In the genomic region with DNA sequence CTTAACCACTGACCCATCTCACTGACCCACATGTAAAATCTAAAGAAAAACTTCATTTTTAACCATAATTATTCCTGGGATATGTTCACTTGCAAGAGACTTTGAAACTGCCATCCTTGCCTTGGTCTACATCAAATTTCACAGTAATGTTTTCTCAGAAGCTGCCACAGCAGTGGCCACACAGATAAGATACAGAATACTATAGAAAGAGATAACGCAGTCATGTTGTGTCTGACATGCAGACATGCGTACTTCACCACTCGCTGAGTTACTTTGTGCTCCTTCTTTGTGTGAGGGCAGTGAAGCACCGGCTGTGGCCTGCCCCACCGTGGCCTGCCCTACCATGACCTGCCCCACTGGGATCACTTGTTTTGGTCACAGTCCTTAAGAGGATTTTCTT, we compare ENCODE assay signal across 25 mouse cellular contexts. TPM values are rescaled to one million over a fixed set of nuclear protein-coding genes. Genes with fewer than 3 reads are reported as not detected.
DNase-seq lines count a peak whose midpoint lies in the region; ATAC-seq and TF ChIP-seq lines count a peak whose summit lies in the region.
"Had no signal": no experiment of that assay in that cellular context is flagged by ENCODE, and none has a peak within 500 bp of the region (broad histone marks: within the 10 kb centered on the region; RNA-seq: fewer than 3 reads in every experiment).

No protein-coding gene starts in this region.

- peak overlapping the region; percentile 43 for H3K27ac ChIP-seq in kidney, adult 2 months (ENCODE audit: insufficient read depth, low read depth, low read length)
- H3K27ac ChIP-seq in liver, embryonic 14.5 days, result no peak overlapping the region
- H3K27ac ChIP-seq in stomach, postnatal 0 days (replicated peaks), result no peak overlapping the region
- no peak overlapping the region for H3K27ac ChIP-seq in hindbrain, embryonic 12.5 days
- H3K27ac ChIP-seq: embryonic facial prominence, embryonic 12.5 days; forebrain, embryonic 12.5 days; hindbrain, embryonic 15.5 days; left cerebral cortex, adult 2 months; limb, embryonic 15.5 days; midbrain, embryonic 12.5 days; neural tube, embryonic 15.5 days had no signal

- H3K9me3 ChIP-seq in megakaryocyte, embryonic 14.5 days, result peaks cover 4% of the 10 kb centered on the region; the same call in 1 of the 2 replicates
- H3K9me3 ChIP-seq in liver, embryonic 14.5 days (ENCODE audit: control insufficient read depth, low read length), result no peaks in the 10 kb centered on the region
- no peaks in the 10 kb centered on the region for H3K9me3 ChIP-seq in stomach, postnatal 0 days (ENCODE audit: control insufficient read depth, low read length)
- no peaks in the 10 kb centered on the region for H3K9me3 ChIP-seq in hindbrain, embryonic 12.5 days (replicated peaks)
- H3K9me3 ChIP-seq: embryonic facial prominence, embryonic 12.5 days; forebrain, embryonic 12.5 days; hindbrain, embryonic 15.5 days; limb, embryonic 15.5 days; midbrain, embryonic 12.5 days; neural tube, embryonic 15.5 days had no signal

- H3K36me3 ChIP-seq in kidney, adult 2 months (ENCODE audit: control insufficient read depth, insufficient read depth, low read length), result peaks cover 4% of the 10 kb centered on the region; the same call in 1 of the 2 replicates
- H3K36me3 ChIP-seq in megakaryocyte, embryonic 14.5 days (replicated peaks; ENCODE audit: low read length), result peaks cover 26% of the 10 kb centered on the region
- peaks cover 8% of the 10 kb centered on the region for H3K36me3 ChIP-seq in liver, embryonic 14.5 days (replicated peaks; ENCODE audit: control insufficient read depth, insufficient read depth, low read depth)
- peaks cover 8% of the 10 kb centered on the region; the same call in 1 of the 2 replicates for H3K36me3 ChIP-seq in stomach, postnatal 0 days (ENCODE audit: control insufficient read depth, insufficient read depth, low read length)
- H3K36me3 ChIP-seq in hindbrain, embryonic 12.5 days, result peaks cover 29% of the 10 kb centered on the region

- H3K4me2 ChIP-seq in liver, embryonic 14.5 days (ENCODE audit: low read depth), result peak overlapping the region; percentile 9
- no peak overlapping the region for H3K4me2 ChIP-seq in stomach, postnatal 0 days (replicated peaks; ENCODE audit: low read depth)
- no peak overlapping the region for H3K4me2 ChIP-seq in hindbrain, embryonic 12.5 days (replicated peaks)
- H3K4me2 ChIP-seq: embryonic facial prominence, embryonic 12.5 days; forebrain, embryonic 12.5 days; hindbrain, embryonic 15.5 days; limb, embryonic 15.5 days; midbrain, embryonic 12.5 days; neural tube, embryonic 15.5 days had no signal

- H3K4me1 ChIP-seq in kidney, adult 2 months (ENCODE audit: control insufficient read depth, insufficient read depth, low read length), result peaks cover 42% of the 10 kb centered on the region
- peaks cover 9% of the 10 kb centered on the region; the same call in 1 of the 2 replicates for H3K4me1 ChIP-seq in megakaryocyte, embryonic 14.5 days
- peaks cover 13 to 19% of the 10 kb centered on the region in 2 experiments for H3K4me1 ChIP-seq in liver, embryonic 14.5 days (replicated peaks; ENCODE audit: control insufficient read depth in 2 of 2, insufficient read depth in 2 of 2, low read length in 1 of 2)
- no peaks in the 10 kb centered on the region for H3K4me1 ChIP-seq in stomach, postnatal 0 days (replicated peaks; ENCODE audit: control insufficient read depth, insufficient read depth)
- H3K4me1 ChIP-seq in hindbrain, embryonic 12.5 days, result no peaks in the 10 kb centered on the region
- H3K4me1 ChIP-seq: embryonic facial prominence, embryonic 12.5 days; forebrain, embryonic 12.5 days; hindbrain, embryonic 15.5 days; limb, embryonic 15.5 days; midbrain, embryonic 12.5 days; neural tube, embryonic 15.5 days had no signal

- 49% methylated on average over 5 of the region's 5 CpGs for WGBS in kidney, adult 2 months
- WGBS in liver, embryonic 14.5 days (ENCODE audit: insufficient replicate concordance), result 22% methylated on average over 5 of the region's 5 CpGs
- WGBS in stomach, postnatal 0 days, result 70% methylated on average over 5 of the region's 5 CpGs
- 69% methylated on average over 5 of the region's 5 CpGs for WGBS in hindbrain, embryonic 12.5 days

- DNase-seq in kidney, adult 2 months, result no peak
- DNase-seq in kidney, postnatal 25 days, result no peak
- peak in 2 of 3 experiments; percentile 20 to 31 for DNase-seq in liver, embryonic 14.5 days (ENCODE audit: low read depth in 3 of 3, low spot score in 3 of 3)
- DNase-seq in stomach, postnatal 0 days (ENCODE audit: low spot score), result no peak
- no peak for DNase-seq in yolk sac, embryonic 10.5 days (ENCODE audit: low spot score)
- DNase-seq: adrenal gland, postnatal 36 days; cerebellum, adult 11-12 months; cerebellum, postnatal 10 days; heart, postnatal 4 days; left cerebral cortex, postnatal 4 days; lung, postnatal 4 days; thymus, postnatal 14 days had no signal

- H3K27me3 ChIP-seq in kidney, adult 2 months (replicated peaks; ENCODE audit: control insufficient read depth, insufficient read depth, low read length), result no peaks in the 10 kb centered on the region
- no peaks in the 10 kb centered on the region for H3K27me3 ChIP-seq in megakaryocyte, embryonic 14.5 days (replicated peaks)
- no peaks in the 10 kb centered on the region for H3K27me3 ChIP-seq in liver, embryonic 14.5 days (ENCODE audit: control insufficient read depth, insufficient read depth, low read length)
- no peaks in the 10 kb centered on the region for H3K27me3 ChIP-seq in stomach, postnatal 0 days (ENCODE audit: control insufficient read depth, insufficient read depth, low read length)
- no peaks in the 10 kb centered on the region for H3K27me3 ChIP-seq in hindbrain, embryonic 12.5 days
- H3K27me3 ChIP-seq: embryonic facial prominence, embryonic 12.5 days; forebrain, embryonic 12.5 days; hindbrain, embryonic 15.5 days; limb, embryonic 15.5 days; midbrain, embryonic 12.5 days; neural tube, embryonic 15.5 days; Patski had no signal

- no peak overlapping the region for H3K4me3 ChIP-seq in kidney, adult 2 months (ENCODE audit: insufficient read depth, low read depth, low read length)
- peak overlapping the region; percentile 46 for H3K4me3 ChIP-seq in megakaryocyte, embryonic 14.5 days (replicated peaks)
- no peak overlapping the region for H3K4me3 ChIP-seq in liver, embryonic 14.5 days (ENCODE audit: insufficient read depth in 1 of 2, low read depth in 2 of 2, low read length in 2 of 2)
- no peak overlapping the region for H3K4me3 ChIP-seq in stomach, postnatal 0 days (ENCODE audit: low read depth, low read length)
- H3K4me3 ChIP-seq in hindbrain, embryonic 12.5 days, result no peak overlapping the region
- H3K4me3 ChIP-seq: embryonic facial prominence, embryonic 12.5 days; forebrain, embryonic 12.5 days; hindbrain, embryonic 15.5 days; left cerebral cortex, adult 2 months; limb, embryonic 15.5 days; midbrain, embryonic 12.5 days; neural tube, embryonic 15.5 days had no signal

- TF ChIP-seq CTCF in kidney, adult 2 months (conservative IDR thresholded peaks at IDR 0.05; ENCODE audit: insufficient read depth, insufficient read length, low read depth, low read length), result no peak
- TF ChIP-seq CTCF in liver, embryonic 14.5 days (IDR thresholded peaks at IDR 0.05; ENCODE audit: low read depth), result no peak
- TF ChIP-seq CTCF in stomach, postnatal 0 days (IDR thresholded peaks at IDR 0.05; ENCODE audit: low read depth), result no peak

- peak; percentile 63 for TF ChIP-seq EP300 in liver, embryonic 14.5 days (IDR thresholded peaks at IDR 0.05; ENCODE audit: low read depth)
- no peak for TF ChIP-seq EP300 in stomach, postnatal 0 days (optimal IDR thresholded peaks at IDR 0.05)

- ATAC-seq in megakaryocyte, adult 5-6 weeks (ENCODE audit: poor library complexity, severe bottlenecking), result no peak
- peak; percentile 74 for ATAC-seq in liver, embryonic 14.5 days (ENCODE audit: insufficient read depth)
- ATAC-seq in stomach, postnatal 0 days (ENCODE audit: low FRiP score, low TSS enrichment), result no peak
- no peak for ATAC-seq in hindbrain, embryonic 12.5 days (ENCODE audit: low FRiP score)
- ATAC-seq: CD4-positive, CD25-positive, alpha-beta regulatory T cell, adult 4 months; Patski had no signal

- no peak for TF ChIP-seq POLR2A in kidney, adult 2 months (IDR thresholded peaks at IDR 0.05; ENCODE audit: low read depth, low read length)

- H3K9ac ChIP-seq in liver, embryonic 14.5 days (replicated peaks), result no peak overlapping the region
- H3K9ac ChIP-seq in stomach, postnatal 0 days (ENCODE audit: low read length), result no peak overlapping the region
- H3K9ac ChIP-seq in hindbrain, embryonic 12.5 days, result no peak overlapping the region
- H3K9ac ChIP-seq: embryonic facial prominence, embryonic 12.5 days; forebrain, embryonic 12.5 days; hindbrain, embryonic 15.5 days; limb, embryonic 15.5 days; midbrain, embryonic 12.5 days; neural tube, embryonic 15.5 days had no signal

RNA-seq across cellular contexts. Expression of gene Dnase1, which starts 2.8 kb away (rescaled TPM):
- 2,240 and 2,440 TPM in 2 replicates for polyA plus RNA-seq in kidney, adult 2 months (2012; rRNA removed)
- not detected in 2 replicates for polyA plus RNA-seq in megakaryocyte, embryonic 14.5 days (2012; ENCODE audit: insufficient read depth, low replicate concordance)
- not detected in 2 replicates for total RNA-seq in megakaryocyte, adult 5-6 weeks (2015)
- 0.18 TPM in 1 of 2 replicates, not detected in the other for total RNA-seq in megakaryocyte, adult 5-6 weeks (2017)
- polyA plus RNA-seq in liver, embryonic 14.5 days (2012; rRNA removed), result not detected in 2 replicates
- 0.76 and 0.86 TPM in 2 replicates for polyA plus RNA-seq in liver, embryonic 14.5 days (2014; fragmentation: Nextera tagmentation; extraction: Ambion mirVana)
- polyA plus RNA-seq in stomach, postnatal 0 days (2015; fragmentation: Nextera tagmentation; extraction: Ambion mirVana), result 0.65 and 0.78 TPM in 2 replicates
- 6.3 and 7.8 TPM in 2 replicates for polyA plus RNA-seq in hindbrain, embryonic 12.5 days (2016; fragmentation: Nextera tagmentation; extraction: Ambion mirVana)
- total RNA-seq: adrenal gland, postnatal 36 days; heart, postnatal 4 days; layer of hippocampus, postnatal 10 days; left cerebral cortex, adult 2 months; left cerebral cortex, postnatal 4 days had no signal

RNA-seq across cellular contexts. Expression of gene Slx4, which starts 30.4 kb away (rescaled TPM):
- 36.0 and 41.0 TPM in 2 replicates for polyA plus RNA-seq in kidney, adult 2 months (2012; rRNA removed)
- 15.6 and 19.8 TPM in 2 replicates for polyA plus RNA-seq in megakaryocyte, embryonic 14.5 days (2012; ENCODE audit: insufficient read depth, low replicate concordance)
- 18.7 and 23.5 TPM in 2 replicates for total RNA-seq in megakaryocyte, adult 5-6 weeks (2015)
- 19.2 and 34.6 TPM in 2 replicates for total RNA-seq in megakaryocyte, adult 5-6 weeks (2017)
- 13.1 and 15.0 TPM in 2 replicates for polyA plus RNA-seq in liver, embryonic 14.5 days (2012; rRNA removed)
- polyA plus RNA-seq in liver, embryonic 14.5 days (2014; fragmentation: Nextera tagmentation; extraction: Ambion mirVana), result 7.6 and 11.1 TPM in 2 replicates
- 3.3 TPM in 2 replicates for polyA plus RNA-seq in stomach, postnatal 0 days (2015; fragmentation: Nextera tagmentation; extraction: Ambion mirVana)
- polyA plus RNA-seq in hindbrain, embryonic 12.5 days (2016; fragmentation: Nextera tagmentation; extraction: Ambion mirVana), result 34.6 and 36.8 TPM in 2 replicates

RNA-seq across cellular contexts. Expression of gene Trap1, which starts 43.7 kb away (rescaled TPM):
- polyA plus RNA-seq in kidney, adult 2 months (2012; rRNA removed), result 225 and 226 TPM in 2 replicates
- polyA plus RNA-seq in megakaryocyte, embryonic 14.5 days (2012; ENCODE audit: insufficient read depth, low replicate concordance), result 147 and 152 TPM in 2 replicates
- total RNA-seq in megakaryocyte, adult 5-6 weeks (2015), result 25.5 and 30.1 TPM in 2 replicates
- 50.7 and 53.7 TPM in 2 replicates for total RNA-seq in megakaryocyte, adult 5-6 weeks (2017)
- 55.3 and 65.9 TPM in 2 replicates for polyA plus RNA-seq in liver, embryonic 14.5 days (2012; rRNA removed)
- polyA plus RNA-seq in liver, embryonic 14.5 days (2014; fragmentation: Nextera tagmentation; extraction: Ambion mirVana), result 78.5 and 87.4 TPM in 2 replicates
- polyA plus RNA-seq in stomach, postnatal 0 days (2015; fragmentation: Nextera tagmentation; extraction: Ambion mirVana), result 46.7 and 50.3 TPM in 2 replicates
- 60.6 and 61.3 TPM in 2 replicates for polyA plus RNA-seq in hindbrain, embryonic 12.5 days (2016; fragmentation: Nextera tagmentation; extraction: Ambion mirVana)

RNA-seq across cellular contexts. Expression of gene Nlrc3, which starts 57.5 kb away (rescaled TPM):
- polyA plus RNA-seq in kidney, adult 2 months (2012; rRNA removed), result 3.8 and 4.0 TPM in 2 replicates
- 0.31 TPM in 1 of 2 replicates, not detected in the other for polyA plus RNA-seq in megakaryocyte, embryonic 14.5 days (2012; ENCODE audit: insufficient read depth, low replicate concordance)
- total RNA-seq in megakaryocyte, adult 5-6 weeks (2015), result 0.98 and 1.0 TPM in 2 replicates
- 0.51 and 1.1 TPM in 2 replicates for total RNA-seq in megakaryocyte, adult 5-6 weeks (2017)
- 0.32 and 0.33 TPM in 2 replicates for polyA plus RNA-seq in liver, embryonic 14.5 days (2012; rRNA removed)
- 0.05 and 0.09 TPM in 2 replicates for polyA plus RNA-seq in liver, embryonic 14.5 days (2014; fragmentation: Nextera tagmentation; extraction: Ambion mirVana)
- 0.15 and 0.27 TPM in 2 replicates for polyA plus RNA-seq in stomach, postnatal 0 days (2015; fragmentation: Nextera tagmentation; extraction: Ambion mirVana)
- 0.96 and 1.2 TPM in 2 replicates for polyA plus RNA-seq in hindbrain, embryonic 12.5 days (2016; fragmentation: Nextera tagmentation; extraction: Ambion mirVana)

Comparison
In these comparisons a context has a peak if more than half of its experiments do, and no peak if none do; other contexts are left out.
1. DNase-seq: peak in liver, embryonic 14.5 days (2 of 3); none in kidney, adult 2 months (single experiment), kidney, postnatal 25 days (0 of 2), stomach, postnatal 0 days (single experiment) and yolk sac, embryonic 10.5 days (single experiment).
2. RNA of gene Dnase1, which starts 2.8 kb away (polyA plus RNA-seq): 2,240 to 2,440 TPM in kidney, adult 2 months; 6.3 to 7.8 TPM in hindbrain, embryonic 12.5 days, 0.76 to 0.86 TPM in liver, embryonic 14.5 days, 0.65 to 0.78 TPM in stomach, postnatal 0 days and not detected in megakaryocyte, embryonic 14.5 days; every median in the first group is over 100 times any median in the second.